Mouse (Mus musculus) yolk sac, embryonic 10.5 days (tissue): ENCODE data around the gene Spem1.

ENCODE experiments used
- DNase-seq: peaks from one replicate; pipeline ENCODE4 v3.0.0-alpha.2; 2017; ENCODE audit warnings: low spot score

Spem1 gene

GRCm38 (mm10) chr11:69800392-69801197, 21.4 kb downstream of the Spem1 start:
- peak; percentile 73 for DNase-seq

- DNase-seq, result no peak
Measured at GRCm38 (mm10) chr11:69800138-69800391, 21.9 kb downstream of the Spem1 start.

- DNase-seq, result no peak
Measured at GRCm38 (mm10) chr11:69799394-69800137, 22.4 kb downstream of the Spem1 start.

DNA sequence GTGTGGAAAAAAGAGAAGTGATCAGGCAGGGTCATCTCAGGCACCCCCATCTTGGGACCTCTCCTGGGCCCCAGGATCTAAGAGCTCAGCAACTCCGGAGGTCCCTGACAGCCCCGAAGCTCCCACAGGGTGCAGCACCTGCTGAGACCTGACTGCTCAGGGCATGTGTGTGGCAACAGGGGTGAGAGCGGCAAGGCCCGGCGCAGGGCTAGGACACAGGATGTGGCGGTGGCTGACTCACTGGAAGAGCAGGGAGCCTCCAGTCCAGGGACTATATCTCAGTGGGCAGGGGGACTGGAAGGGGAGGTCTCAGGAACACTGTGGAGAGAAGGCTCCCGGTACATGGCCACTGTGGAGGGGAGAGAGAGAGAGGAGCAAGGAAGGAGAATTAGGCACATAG, 24.1 kb downstream of the Spem1 start:
- no peak for DNase-seq

GRCm38 (mm10) chr11:69795983-69796435, 26.0 kb downstream of the Spem1 start:
- no peak for DNase-seq

GRCm38 (mm10) chr11:69795168-69795982, 26.6 kb downstream of the Spem1 start, which contains the start of gene Chrnb1:
Gene Chrnb1, minus strand, starts transcription at chr11:69795943.
- DNase-seq, result peak; percentile 93

- no peak for DNase-seq
Measured at GRCm38 (mm10) chr11:69793429-69793828, 28.6 kb downstream of the Spem1 start.

DNA sequence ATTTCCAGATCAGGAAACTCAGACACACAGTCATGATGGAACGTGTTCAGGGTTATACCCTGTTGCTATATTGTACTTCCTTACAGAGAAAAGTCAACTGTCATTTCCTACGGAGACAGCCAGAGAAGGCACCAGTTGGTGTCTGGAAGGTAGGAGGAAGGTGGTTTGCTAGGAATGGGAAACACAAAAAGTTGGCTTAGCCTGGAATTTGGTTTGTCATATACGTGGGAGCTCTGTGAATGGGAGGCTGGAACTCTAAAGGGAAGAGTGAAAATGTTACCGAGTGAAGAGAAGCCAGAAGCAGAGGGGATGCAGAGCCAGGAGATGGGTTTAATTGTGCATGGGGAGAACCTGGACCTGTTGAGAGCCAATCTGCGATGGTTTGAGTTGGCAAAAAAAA, 30.6 kb downstream of the Spem1 start:
- no peak for DNase-seq

DNA sequence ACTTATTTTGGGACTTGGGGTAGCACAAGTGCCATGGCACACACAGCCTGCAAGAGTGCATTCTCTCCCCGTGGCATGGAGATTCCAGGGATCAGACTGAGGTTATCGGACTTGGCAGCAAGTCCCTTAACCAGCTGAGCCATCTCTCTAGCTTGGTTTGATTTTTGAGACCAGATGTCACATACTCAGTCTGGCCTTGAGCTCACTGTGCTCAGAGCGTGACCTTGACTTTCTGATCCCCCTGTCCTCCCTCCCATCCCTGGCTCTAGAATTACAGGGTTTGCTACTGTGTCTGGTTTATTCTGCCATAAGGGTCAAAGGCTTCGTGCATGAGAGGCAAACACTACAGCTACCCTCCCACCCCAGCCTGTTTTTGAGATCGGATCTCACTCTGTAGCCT, 32.5 kb downstream of the Spem1 start:
- no peak for DNase-seq

DNA sequence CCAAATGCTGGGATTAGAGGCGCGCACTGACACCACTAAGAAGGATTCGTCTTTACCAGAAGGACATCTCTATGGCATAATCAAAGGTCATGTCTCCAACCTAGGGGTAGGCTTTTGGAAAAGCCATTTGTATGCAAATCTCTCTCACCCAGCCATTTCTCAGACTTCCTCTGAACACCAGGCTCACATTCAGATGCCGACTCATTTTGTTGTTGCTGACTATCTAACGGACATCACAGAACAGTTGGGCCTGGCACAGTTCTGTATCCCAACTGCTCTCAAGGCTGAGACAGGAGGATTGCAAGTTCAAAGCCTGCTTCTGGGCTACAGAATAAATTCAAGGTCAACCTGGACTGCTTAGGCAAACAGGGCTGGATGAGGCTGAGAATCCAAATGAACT, 34.7 kb downstream of the Spem1 start:
- no peak for DNase-seq

DNA sequence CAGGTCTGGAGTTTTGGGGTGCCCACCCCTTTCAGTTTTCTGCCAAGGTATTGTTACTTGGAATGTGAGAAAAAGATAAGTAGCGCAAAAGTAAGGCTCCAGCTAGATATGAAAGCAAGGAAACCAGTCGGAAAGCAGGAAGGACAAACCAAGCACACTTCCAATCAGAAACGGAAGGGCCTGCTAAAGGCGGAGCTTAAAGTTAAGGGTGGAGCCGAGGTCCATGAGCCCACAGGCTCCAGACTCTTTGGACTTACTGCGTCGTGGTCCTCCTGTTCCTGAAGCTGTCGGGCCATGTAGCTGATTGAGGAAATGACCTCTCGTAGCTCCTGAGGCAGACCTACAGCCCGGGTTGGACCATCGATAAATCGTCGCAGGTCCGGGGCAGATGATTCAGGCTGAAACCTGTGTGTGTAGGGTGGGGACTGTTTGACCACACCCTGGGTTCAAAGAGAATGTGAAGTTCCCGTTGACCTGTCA, 37.1 kb downstream of the Spem1 start:
- peak; percentile 65 for DNase-seq

DNA sequence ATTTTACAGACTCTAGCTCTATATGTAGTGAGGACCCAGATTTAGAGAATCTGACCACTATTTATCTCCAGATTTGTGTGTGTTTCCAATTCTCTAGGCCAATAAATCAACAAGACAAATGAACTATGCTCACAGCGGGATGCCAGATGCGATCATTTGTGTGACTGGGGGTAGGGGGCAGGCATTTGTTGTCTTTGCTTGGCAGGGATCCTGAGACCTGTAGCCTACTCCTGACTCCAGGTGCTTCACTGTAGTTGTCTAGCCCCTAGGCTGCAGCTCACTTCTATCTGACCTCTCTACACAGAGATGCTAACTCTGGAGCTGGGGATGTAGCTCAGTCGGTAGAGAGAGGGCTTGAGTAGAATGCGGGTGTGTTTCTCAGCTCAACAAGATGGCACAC, 40.2 kb downstream of the Spem1 start:
- no peak for DNase-seq

- DNase-seq, result no peak
Measured at GRCm38 (mm10) chr11:69778985-69779384, 43.0 kb downstream of the Spem1 start.

GRCm38 (mm10) chr11:69778258-69778982, 43.6 kb downstream of the Spem1 start:
- no peak for DNase-seq

DNA sequence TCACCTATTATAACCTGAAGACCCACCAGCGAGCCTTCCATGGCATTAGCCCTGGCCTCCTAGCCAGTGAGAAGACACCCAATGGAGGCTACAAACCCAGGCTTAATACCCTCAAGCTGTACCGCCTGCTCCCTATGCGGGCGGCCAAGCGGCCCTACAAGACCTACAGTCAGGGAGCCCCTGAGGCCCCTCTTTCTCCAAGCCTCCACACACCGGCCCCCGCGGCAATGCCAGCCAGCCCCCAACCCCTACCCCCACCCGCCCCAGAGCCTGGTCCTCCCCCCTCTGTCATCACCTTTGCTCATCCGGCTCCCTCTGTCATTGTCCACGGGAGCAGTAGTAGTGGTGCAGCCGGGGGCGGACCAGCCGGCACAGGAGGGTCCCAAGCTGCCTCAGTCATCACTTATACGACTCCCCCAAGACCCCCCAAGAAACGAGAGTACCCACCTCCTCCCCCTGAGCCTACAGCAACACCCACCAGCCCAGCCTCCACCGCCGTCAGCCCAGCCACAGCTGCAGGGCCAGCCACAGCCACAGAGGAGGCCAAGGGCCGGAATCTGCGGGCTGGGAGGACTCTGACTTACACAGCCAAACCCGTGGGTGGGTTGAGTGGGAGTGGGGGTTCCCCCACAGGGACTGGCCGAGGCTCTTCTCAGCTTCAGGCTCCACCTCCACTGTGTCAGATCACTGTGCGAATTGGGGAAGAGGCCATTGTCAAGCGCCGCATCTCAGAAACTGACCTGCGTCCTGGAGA, 44.3 kb downstream of the Spem1 start:
- no peak for DNase-seq

DNA sequence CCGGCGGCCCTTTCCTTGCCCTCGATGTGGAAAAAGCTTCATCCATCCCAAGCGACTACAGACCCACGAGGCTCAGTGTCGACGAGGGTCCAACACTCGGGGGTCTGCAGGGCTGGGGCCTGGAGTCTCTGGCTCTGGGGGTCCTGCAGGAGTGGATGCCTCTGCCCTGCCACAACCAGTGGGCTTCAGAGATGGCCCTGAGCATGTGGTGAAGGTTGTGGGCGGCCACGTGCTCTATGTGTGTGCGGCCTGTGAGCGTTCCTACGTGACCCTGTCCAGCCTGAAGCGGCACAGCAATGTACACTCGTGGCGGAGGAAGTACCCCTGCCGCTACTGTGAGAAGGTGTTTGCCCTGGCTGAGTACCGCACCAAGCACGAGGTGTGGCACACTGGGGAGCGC, 45.5 kb downstream of the Spem1 start:
- no peak for DNase-seq

DNA sequence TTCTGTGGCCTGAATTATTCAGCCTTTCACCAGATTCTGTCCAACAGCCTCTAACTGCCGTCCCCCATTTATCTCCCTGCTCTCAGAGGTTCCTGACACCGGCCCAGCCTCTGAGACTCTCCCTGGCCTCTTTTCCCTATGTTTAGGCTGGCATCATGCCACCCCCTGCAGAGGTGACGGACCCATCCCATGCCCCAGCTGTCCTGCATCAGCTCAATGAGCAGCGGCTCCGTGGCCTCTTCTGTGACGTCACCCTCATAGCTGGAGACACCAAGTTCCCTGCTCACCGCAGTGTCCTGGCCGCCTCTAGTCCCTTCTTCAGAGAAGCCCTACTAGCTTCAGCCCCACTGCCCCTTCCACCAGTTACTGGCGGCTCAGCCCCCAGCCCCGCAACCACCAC, 46.3 kb downstream of the Spem1 start:
- no peak for DNase-seq

DNA sequence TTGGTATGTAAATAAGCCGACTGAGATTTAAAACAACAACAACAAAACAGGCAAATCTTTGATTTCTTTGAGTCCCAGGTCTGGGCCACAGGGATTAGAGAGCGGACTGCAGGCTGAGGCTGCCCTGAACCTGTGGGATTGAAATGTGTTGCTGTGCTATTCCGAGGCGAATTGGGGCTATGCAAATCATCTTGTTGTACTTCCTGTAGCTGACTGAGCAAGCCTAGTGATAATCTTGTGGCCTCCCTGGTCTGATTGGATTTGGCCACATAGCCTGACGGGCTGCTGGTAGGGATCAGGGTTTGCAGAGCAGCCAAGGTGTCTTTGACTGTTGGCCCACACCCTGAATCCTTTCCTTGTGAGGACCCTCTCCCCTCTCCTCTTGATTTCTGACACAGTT, 47.0 kb downstream of the Spem1 start:
- no peak for DNase-seq
